Mouse (Mus musculus) cerebellum, adult 2 months (tissue): ENCODE results near the gene Runx2.

Experiments
- CTCF ChIP-seq: fragments of 200-500 bp; IDR thresholded peaks from 2 replicates; pipeline ENCODE4 v1.5.1; 2011; ENCODE audit warnings: low read depth, mild to moderate bottlenecking, control low read depth, low read length, moderate library complexity, borderline replicate concordance; ENCODE audit not compliant: insufficient read depth
- POLR2A ChIP-seq: fragments of 200-500 bp; IDR thresholded peaks from 2 replicates; pipeline ENCODE4 v1.6.1; 2011; ENCODE audit warnings: low read length, control low read depth, borderline replicate concordance; ENCODE audit not compliant: insufficient read depth

DNA sequence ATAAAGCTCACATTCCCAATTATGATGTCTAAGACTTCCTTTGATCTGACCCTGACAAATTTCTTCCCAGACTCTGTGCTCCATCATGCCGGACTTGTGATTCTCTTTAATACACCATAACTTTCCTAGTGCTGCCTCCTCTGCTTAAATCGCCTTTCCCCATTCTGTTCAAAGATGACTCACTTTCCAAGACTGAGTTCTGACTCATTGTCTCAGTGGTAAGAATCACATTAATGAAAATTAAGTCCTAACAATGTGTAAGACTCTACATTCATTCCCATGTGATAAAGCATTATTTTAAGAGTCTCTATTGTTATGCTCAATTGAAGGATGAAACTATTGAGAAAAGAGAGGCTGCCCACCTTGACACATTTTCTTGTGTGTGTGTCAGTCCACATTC is 43.7 kb downstream of the Runx2 start:
- TF ChIP-seq CTCF (no peak), POLR2A (no peak)
